Mouse (Mus musculus) erythroblast, embryonic 14.5 days (primary cell): ENCODE results near the gene Itgb8. TPM values are rescaled to one million over a fixed set of nuclear protein-coding genes. Genes with fewer than 3 reads are reported as not detected.

Experiments used
- H3K27me3 ChIP-seq: 2 replicates; pipeline ENCODE4 v1.6.1; 2012; ENCODE audit warnings: inconsistent platforms; ENCODE audit not compliant: control insufficient read depth
- H3K36me3 ChIP-seq: 2 replicates; pipeline ENCODE4 v1.6.1; 2012; ENCODE audit warnings: mild to moderate bottlenecking, inconsistent platforms; ENCODE audit not compliant: control insufficient read depth
- H3K4me1 ChIP-seq: 2 replicates; pipeline ENCODE4 v1.6.1; 2012; ENCODE audit warnings: inconsistent platforms; ENCODE audit not compliant: control insufficient read depth
- H3K4me3 ChIP-seq: replicated peaks from 2 replicates; pipeline ENCODE3; 2012; ENCODE audit warnings: moderate library complexity, mild to moderate bottlenecking, inconsistent platforms
- H3K9me3 ChIP-seq: 2 replicates; pipeline ENCODE4 v1.6.1; 2012; ENCODE audit warnings: low read length, inconsistent platforms, mixed read lengths; ENCODE audit not compliant: control insufficient read depth
- GATA1 ChIP-seq: IDR thresholded peaks from 2 replicates; pipeline ENCODE4 v1.6.1; 2012; ENCODE audit warnings: low read length, inconsistent platforms, mixed read lengths
- TAL1 ChIP-seq: IDR thresholded peaks from 3 replicates; pipeline ENCODE4 v1.6.1; 2012; ENCODE audit warnings: low read length, inconsistent platforms, mixed read lengths
- polyA plus RNA-seq: library from polyadenylated mRNA; stranded (reverse); fragments of >175 nt; gene quantifications from 2 replicates; pipeline ENCODE4 v1.2.3, GENCODE M21; 2012

Gene Itgb8
- polyA plus RNA-seq: 0.01 TPM in 1 of 2 replicates, not detected in the other

- Histone ChIP-seq H3K4me1 (no peaks in the 10 kb centered on the region), H3K9me3 (no peaks in the 10 kb centered on the region), H3K36me3 (no peaks in the 10 kb centered on the region), H3K27me3 (peaks cover 30% of the 10 kb centered on the region), H3K4me3 (no peak within 1 kb of the TSS)
- TF ChIP-seq GATA1 (no peak), TAL1 (no peak)
These were observed at the start of gene Itgb8 for GRCm38 (mm10) chr12:119238696-119239415. Itgb8 (minus strand) TSS chr12:119238802.

GRCm38 (mm10) chr12:119276282-119276681 is 37.7 kb upstream of the Itgb8 start:
- H3K27me3 ChIP-seq: no peaks in the 10 kb centered on the region
- H3K4me1 ChIP-seq: no peaks in the 10 kb centered on the region
- no peak for TF ChIP-seq TAL1
- no peak for TF ChIP-seq GATA1
- no peaks in the 10 kb centered on the region for H3K36me3 ChIP-seq
- no peak overlapping the region for H3K4me3 ChIP-seq
- H3K9me3 ChIP-seq: peaks cover 8% of the 10 kb centered on the region

DNA sequence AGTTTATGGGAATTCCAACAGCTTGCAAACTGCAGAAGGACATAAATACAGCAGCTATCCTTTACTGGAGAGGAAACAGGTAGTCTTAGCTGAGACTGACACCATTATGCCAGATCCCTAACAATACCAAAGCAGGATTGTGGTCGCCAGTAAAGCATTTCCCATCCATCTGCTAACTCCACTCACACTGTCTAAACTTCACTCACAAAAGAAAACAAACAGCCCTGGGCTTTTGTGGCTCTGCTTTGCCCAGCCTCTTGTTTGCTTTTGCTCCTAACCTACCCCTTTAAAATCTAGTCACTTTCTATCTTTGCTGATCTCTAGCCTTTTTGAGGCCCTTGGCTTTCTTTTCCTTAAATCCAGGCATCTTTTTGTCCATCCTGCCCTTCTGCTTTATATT is 35.0 kb upstream of the Itgb8 start:
- no peaks in the 10 kb centered on the region for H3K27me3 ChIP-seq
- no peak for TF ChIP-seq GATA1
- TF ChIP-seq TAL1: no peak
- no peaks in the 10 kb centered on the region for H3K4me1 ChIP-seq
- H3K4me3 ChIP-seq: no peak overlapping the region
- no peaks in the 10 kb centered on the region for H3K9me3 ChIP-seq
- no peaks in the 10 kb centered on the region for H3K36me3 ChIP-seq

DNA sequence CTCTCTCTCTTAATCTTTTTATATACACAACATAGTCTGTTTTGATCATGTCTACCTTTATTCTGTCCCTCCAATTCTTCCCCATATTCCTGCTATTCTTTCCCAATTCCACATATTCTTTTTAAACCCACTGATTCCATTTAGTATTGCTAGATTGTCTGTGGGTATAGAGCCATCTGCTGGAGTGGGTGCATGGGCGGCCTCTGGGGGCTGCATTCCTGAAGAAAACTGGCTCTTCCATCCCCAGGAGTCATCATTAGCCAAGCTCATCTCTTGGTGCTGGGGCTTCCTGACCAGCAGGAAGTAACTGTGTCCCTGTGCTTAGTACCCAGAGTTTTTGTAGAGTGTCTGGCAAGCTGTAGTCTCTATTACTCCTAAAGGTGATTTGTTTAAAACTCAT is 33.4 kb upstream of the Itgb8 start:
- Histone ChIP-seq H3K4me3 (no peak overlapping the region), H3K36me3 (no peaks in the 10 kb centered on the region), H3K27me3 (no peaks in the 10 kb centered on the region), H3K4me1 (no peaks in the 10 kb centered on the region), H3K9me3 (no peaks in the 10 kb centered on the region)
- TF ChIP-seq GATA1 (no peak), TAL1 (no peak)

GRCm38 (mm10) chr12:119270036-119270435 is 31.4 kb upstream of the Itgb8 start:
- Histone ChIP-seq H3K9me3 (no peaks in the 10 kb centered on the region), H3K27me3 (no peaks in the 10 kb centered on the region), H3K36me3 (no peaks in the 10 kb centered on the region), H3K4me3 (no peak overlapping the region), H3K4me1 (no peaks in the 10 kb centered on the region)
- TF ChIP-seq TAL1 (no peak), GATA1 (no peak)

GRCm38 (mm10) chr12:119268723-119269122 is 30.1 kb upstream of the Itgb8 start:
- no peaks in the 10 kb centered on the region for H3K4me1 ChIP-seq
- no peaks in the 10 kb centered on the region for H3K9me3 ChIP-seq
- no peaks in the 10 kb centered on the region for H3K27me3 ChIP-seq
- H3K36me3 ChIP-seq: no peaks in the 10 kb centered on the region
- TF ChIP-seq GATA1: no peak
- TF ChIP-seq TAL1: no peak
- H3K4me3 ChIP-seq: no peak overlapping the region

DNA sequence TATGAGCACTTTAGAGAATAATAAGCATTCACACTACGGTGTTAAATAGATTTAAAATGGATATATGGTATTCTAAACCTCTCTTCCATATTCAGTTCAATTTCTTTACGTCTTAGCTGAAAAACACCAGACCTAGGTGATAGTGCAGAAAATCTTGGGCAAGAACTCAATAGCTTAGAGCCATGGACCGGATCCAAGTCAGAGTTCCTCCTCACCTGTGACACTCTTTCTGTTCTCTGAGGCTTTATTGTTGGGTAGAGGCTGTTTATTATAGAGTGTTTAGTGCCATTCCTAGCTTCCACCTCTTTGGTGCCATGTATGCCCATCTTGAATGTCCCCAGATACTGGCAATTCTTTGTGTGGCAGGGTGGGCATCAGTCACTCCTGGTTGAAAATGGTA is 25.9 kb upstream of the Itgb8 start:
- Histone ChIP-seq H3K4me1 (no peaks in the 10 kb centered on the region), H3K27me3 (no peaks in the 10 kb centered on the region)
- TF ChIP-seq GATA1 (no peak), TAL1 (no peak)

GRCm38 (mm10) chr12:119248581-119248980 is 10.0 kb upstream of the Itgb8 start:
- Histone ChIP-seq H3K4me3 (no peak overlapping the region), H3K9me3 (no peaks in the 10 kb centered on the region)
- TF ChIP-seq GATA1: no peak
- TF ChIP-seq TAL1: no peak

More for the DNA sequence above, 25.9 kb upstream of the Itgb8 start:
- no peaks in the 10 kb centered on the region; the same call in 1 of the 2 replicates for H3K36me3 ChIP-seq
- H3K4me3 ChIP-seq: no peak overlapping the region
- H3K9me3 ChIP-seq: no peaks in the 10 kb centered on the region

GRCm38 (mm10) chr12:119241071-119241470 is 2.5 kb upstream of the Itgb8 start:
- TF ChIP-seq TAL1 (no peak), GATA1 (no peak)
- H3K27me3 ChIP-seq: peaks cover 30% of the 10 kb centered on the region

More at GRCm38 (mm10) chr12:119248581-119248980, 10.0 kb upstream of the Itgb8 start:
- Histone ChIP-seq H3K27me3 (no peaks in the 10 kb centered on the region), H3K36me3 (no peaks in the 10 kb centered on the region), H3K4me1 (no peaks in the 10 kb centered on the region)

More at GRCm38 (mm10) chr12:119241071-119241470, 2.5 kb upstream of the Itgb8 start:
- no peaks in the 10 kb centered on the region for H3K4me1 ChIP-seq
- no peaks in the 10 kb centered on the region for H3K36me3 ChIP-seq
- no peaks in the 10 kb centered on the region for H3K9me3 ChIP-seq
- no peak overlapping the region for H3K4me3 ChIP-seq
